Mouse (Mus musculus) spleen, adult 2 months (tissue): ENCODE results near the gene Cradd.

Experiments
- CTCF ChIP-seq: fragments of 200-500 bp; IDR thresholded peaks from 2 replicates; pipeline ENCODE4 v1.5.1; 2011; ENCODE audit warnings: mild to moderate bottlenecking, inconsistent platforms; ENCODE audit not compliant: insufficient read depth, insufficient read length, insufficient replicate concordance; ENCODE audit errors: extremely low read depth
- POLR2A ChIP-seq: fragments of 200-500 bp; IDR thresholded peaks from 2 replicates; pipeline ENCODE4 v1.6.1; 2011; ENCODE audit warnings: low read depth, low read length, inconsistent platforms

GRCm38 (mm10) chr10:95371942-95372341 is 48.0 kb upstream of the Cradd start:
- TF ChIP-seq CTCF, result no peak
- TF ChIP-seq POLR2A, result no peak
